Mouse (Mus musculus) intestine, embryonic 15.5 days (tissue): ENCODE measurements around the gene Casq1. TPM values are rescaled to one million over a fixed set of nuclear protein-coding genes. Genes with fewer than 3 reads are reported as not detected.

Source experiments
- ATAC-seq: fragments of 200-750 bp; cut with Nextera tagmentation; 2 replicates; pipeline ENCODE4 v1.8.0; 2017; ENCODE audit warnings: moderate TSS enrichment, moderate library complexity
- H3K27ac ChIP-seq: fragments of 300-500 bp; sonication (generic); 2 replicates; pipeline ENCODE4 v1.5.1; 2015; ENCODE audit warnings: mild to moderate bottlenecking, inconsistent platforms
- H3K27me3 ChIP-seq: fragments of 300-500 bp; sonication (generic); replicated peaks from 2 replicates; pipeline ENCODE4 v1.6.1; 2015; ENCODE audit warnings: inconsistent platforms
- H3K36me3 ChIP-seq: fragments of 300-500 bp; sonication (generic); 2 replicates; pipeline ENCODE4 v1.6.1; 2015; ENCODE audit warnings: inconsistent platforms
- H3K4me1 ChIP-seq: fragments of 300-500 bp; sonication (generic); replicated peaks from 2 replicates; pipeline ENCODE4 v1.6.1; 2015; ENCODE audit warnings: inconsistent platforms
- H3K4me2 ChIP-seq: fragments of 300-500 bp; sonication (generic); replicated peaks from 2 replicates; pipeline ENCODE4 v1.6.1; 2015; ENCODE audit warnings: mild to moderate bottlenecking, inconsistent platforms
- H3K4me3 ChIP-seq: fragments of 300-500 bp; sonication (generic); replicated peaks from 2 replicates; pipeline ENCODE4 v1.5.1; 2015; ENCODE audit warnings: inconsistent platforms
- H3K9ac ChIP-seq: fragments of 300-500 bp; sonication (generic); 2 replicates; pipeline ENCODE4 v1.6.1; 2015; ENCODE audit warnings: inconsistent platforms
- H3K9me3 ChIP-seq: fragments of 300-500 bp; sonication (generic); 2 replicates; pipeline ENCODE4 v1.6.1; 2016; ENCODE audit warnings: inconsistent platforms
- WGBS: fragments of 180-500 bp; shearing (Covaris S2); methylation state at CpG from one replicate; pipeline ENCODE4 v1.1.7; 2015; 5-methylcytosine and 5-hydroxymethylcytosine counted together
- polyA plus RNA-seq: library from polyadenylated mRNA; unstranded; fragments of >200 nt; fragmentation: Nextera tagmentation; extraction: Ambion mirVana; gene quantifications from 2 replicates; pipeline ENCODE4 v1.2.1, GENCODE M21; 2015

The Casq1 gene
- polyA plus RNA-seq, 1 experiment from 2014 or later: 18.4 TPM

DNA sequence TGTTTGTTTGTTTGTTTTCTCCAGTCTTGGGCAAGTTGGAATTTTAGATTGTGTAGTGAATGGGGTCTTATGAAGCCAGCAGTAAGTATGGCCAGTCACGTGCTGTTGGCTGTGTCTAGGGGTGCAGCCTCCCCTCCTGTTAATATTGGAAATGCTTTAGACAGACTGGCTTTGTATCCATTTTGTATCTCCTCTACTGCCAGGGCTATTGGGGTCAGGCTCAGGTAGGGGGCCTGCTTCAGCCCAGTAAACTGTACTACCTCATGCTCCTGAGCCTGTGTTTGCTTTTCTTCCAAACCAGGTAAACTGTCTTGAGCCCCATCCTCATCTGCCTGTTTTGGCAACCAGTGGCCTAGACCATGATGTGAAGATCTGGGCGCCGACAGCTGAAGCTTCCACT, 27.5 kb downstream of the Casq1 start:
- no peaks in the 10 kb centered on the region for H3K27me3 ChIP-seq
- H3K36me3 ChIP-seq: peaks cover 57% of the 10 kb centered on the region
- H3K9me3 ChIP-seq: no peaks in the 10 kb centered on the region
- H3K4me1 ChIP-seq: peaks cover 2% of the 10 kb centered on the region; the same call in 1 of the 2 replicates
- no peak overlapping the region for H3K4me2 ChIP-seq
- H3K27ac ChIP-seq: no peak overlapping the region
- no peak overlapping the region for H3K9ac ChIP-seq
- no peak for ATAC-seq
- H3K4me3 ChIP-seq: no peak overlapping the region
- WGBS: 81% methylated on average over 3 of the region's 3 CpGs

GRCm38 (mm10) chr1:172191578-172191977, 28.1 kb downstream of the Casq1 start:
- no peak overlapping the region for H3K4me3 ChIP-seq
- 93% methylated on average over 2 of the region's 2 CpGs for WGBS
- no peak overlapping the region for H3K9ac ChIP-seq
- H3K9me3 ChIP-seq: no peaks in the 10 kb centered on the region
- no peak overlapping the region for H3K27ac ChIP-seq
- peaks cover 2% of the 10 kb centered on the region; the same call in 1 of the 2 replicates for H3K4me1 ChIP-seq
- no peaks in the 10 kb centered on the region for H3K27me3 ChIP-seq
- H3K36me3 ChIP-seq: peaks cover 57% of the 10 kb centered on the region
- H3K4me2 ChIP-seq: no peak overlapping the region
- no peak for ATAC-seq

- Histone ChIP-seq H3K27ac (no peak overlapping the region), H3K4me3 (no peak overlapping the region), H3K4me2 (no peak overlapping the region), H3K4me1 (no peaks in the 10 kb centered on the region), H3K9ac (no peak overlapping the region), H3K9me3 (no peaks in the 10 kb centered on the region), H3K36me3 (peaks cover 42% of the 10 kb centered on the region), H3K27me3 (no peaks in the 10 kb centered on the region)
- WGBS: 65% methylated on average over 4 of the region's 4 CpGs
- ATAC-seq: peak; percentile 45; the same call in 1 of the 2 replicates
Observed at GRCm38 (mm10) chr1:172188891-172189290, 30.8 kb downstream of the Casq1 start.

DNA sequence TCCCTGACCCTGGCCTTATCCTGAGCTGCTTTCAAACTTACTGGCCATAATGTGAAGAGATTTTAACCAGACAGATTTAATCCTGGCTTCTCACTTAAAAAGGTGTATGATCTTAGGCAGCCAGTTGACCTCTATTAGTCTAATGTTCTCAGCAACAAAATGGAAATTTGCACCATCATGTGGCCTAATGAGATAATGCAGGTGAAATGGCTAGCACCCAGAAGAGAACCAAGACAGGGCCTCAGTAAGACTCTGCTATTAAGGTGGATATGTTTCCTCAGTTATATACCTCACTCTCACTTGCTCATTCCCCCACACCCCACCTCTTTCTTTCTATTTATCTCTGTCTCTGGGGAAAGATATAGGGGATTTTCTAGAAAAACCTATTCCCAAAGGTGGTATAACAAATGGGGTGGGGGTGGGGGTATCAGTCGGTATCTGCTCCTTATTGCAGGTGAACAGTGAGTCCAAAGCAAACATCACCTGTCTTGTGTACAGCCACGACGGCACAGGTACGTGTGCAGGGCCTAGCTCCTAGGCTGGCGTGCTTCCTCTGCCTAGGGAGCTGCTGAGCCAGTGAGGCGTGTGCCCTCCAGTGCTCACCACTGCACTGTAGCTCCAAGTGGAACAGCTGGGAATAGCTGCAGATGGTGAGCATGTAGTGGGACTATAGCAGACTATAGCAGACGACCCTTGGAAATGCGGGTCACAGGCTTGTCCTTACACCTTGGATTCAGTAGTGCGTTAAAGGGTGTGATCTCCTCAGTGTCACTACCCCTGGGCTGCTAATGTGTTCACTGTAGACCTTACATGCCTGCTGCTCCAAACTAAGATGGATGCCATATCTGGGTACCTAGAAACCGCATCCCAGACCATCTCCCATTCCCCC, 33.0 kb downstream of the Casq1 start:
- no peak overlapping the region for H3K9ac ChIP-seq
- 0 out of 2 replicates have a peak, but pooled peaks have one; percentile 36 for ATAC-seq
- no peak overlapping the region for H3K4me3 ChIP-seq
- peaks cover 41% of the 10 kb centered on the region for H3K36me3 ChIP-seq
- H3K4me2 ChIP-seq: no peak overlapping the region
- no peak overlapping the region for H3K27ac ChIP-seq
- H3K4me1 ChIP-seq: no peaks in the 10 kb centered on the region
- H3K27me3 ChIP-seq: no peaks in the 10 kb centered on the region
- 89% methylated on average over 10 of the region's 10 CpGs for WGBS
- no peaks in the 10 kb centered on the region for H3K9me3 ChIP-seq

GRCm38 (mm10) chr1:172183915-172184314, 35.8 kb downstream of the Casq1 start:
- Histone ChIP-seq H3K27ac (no peak overlapping the region), H3K4me3 (no peak overlapping the region), H3K9me3 (no peaks in the 10 kb centered on the region), H3K36me3 (peaks cover 28% of the 10 kb centered on the region), H3K27me3 (no peaks in the 10 kb centered on the region), H3K4me1 (no peaks in the 10 kb centered on the region), H3K9ac (no peak overlapping the region), H3K4me2 (no peak overlapping the region)
- no peak for ATAC-seq

GRCm38 (mm10) chr1:172183056-172183455, 36.6 kb downstream of the Casq1 start:
- no peaks in the 10 kb centered on the region for H3K4me1 ChIP-seq
- no peak overlapping the region for H3K27ac ChIP-seq
- no peaks in the 10 kb centered on the region for H3K27me3 ChIP-seq
- H3K9ac ChIP-seq: no peak overlapping the region
- ATAC-seq: no peak
- H3K36me3 ChIP-seq: peaks cover 28% of the 10 kb centered on the region
- H3K9me3 ChIP-seq: no peaks in the 10 kb centered on the region
- H3K4me2 ChIP-seq: no peak overlapping the region
- WGBS: over 99% methylated on average over 6 of the region's 6 CpGs
- H3K4me3 ChIP-seq: no peak overlapping the region

- no peaks in the 10 kb centered on the region for H3K4me1 ChIP-seq
- H3K27ac ChIP-seq: no peak overlapping the region
- no peak overlapping the region for H3K9ac ChIP-seq
- H3K4me2 ChIP-seq: no peak overlapping the region
- H3K36me3 ChIP-seq: peaks cover 18% of the 10 kb centered on the region
- no peak overlapping the region for H3K4me3 ChIP-seq
- 92% methylated on average over 3 of the region's 3 CpGs for WGBS
- H3K27me3 ChIP-seq: no peaks in the 10 kb centered on the region
- no peaks in the 10 kb centered on the region for H3K9me3 ChIP-seq
- no peak for ATAC-seq
Observed at GRCm38 (mm10) chr1:172181777-172182176, 37.9 kb downstream of the Casq1 start.

- Histone ChIP-seq H3K27me3 (no peaks in the 10 kb centered on the region), H3K4me1 (no peaks in the 10 kb centered on the region), H3K4me2 (no peak overlapping the region), H3K27ac (no peak overlapping the region), H3K36me3 (peaks cover 16% of the 10 kb centered on the region), H3K9ac (no peak overlapping the region), H3K4me3 (no peak overlapping the region), H3K9me3 (no peaks in the 10 kb centered on the region)
- no peak for ATAC-seq
- 53% methylated on average over 4 of the region's 4 CpGs for WGBS
Observed at GRCm38 (mm10) chr1:172180881-172181280, 38.8 kb downstream of the Casq1 start.

DNA sequence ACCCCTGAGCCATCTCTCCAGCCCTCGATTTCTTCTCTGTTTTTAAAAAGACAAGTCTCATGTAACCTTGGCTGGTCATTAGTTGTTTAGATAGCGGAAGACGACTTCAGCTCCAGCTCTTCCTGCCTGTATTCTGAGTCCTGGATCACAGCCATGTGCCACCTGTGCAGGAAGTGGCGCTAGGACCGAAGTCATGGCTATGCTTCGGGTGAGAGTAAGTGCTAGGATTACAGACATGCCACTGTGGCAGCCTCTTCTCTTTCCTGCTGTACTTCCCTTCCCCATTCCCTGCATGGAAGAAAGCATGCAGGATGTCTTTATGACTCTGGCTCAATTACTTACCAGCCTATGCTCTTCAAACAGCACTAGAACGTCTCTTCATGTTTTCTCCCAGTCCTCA, 40.6 kb downstream of the Casq1 start:
- Histone ChIP-seq H3K36me3 (peaks cover 28% of the 10 kb centered on the region), H3K9me3 (no peaks in the 10 kb centered on the region), H3K9ac (no peak overlapping the region), H3K27me3 (no peaks in the 10 kb centered on the region), H3K4me3 (no peak overlapping the region), H3K4me1 (no peaks in the 10 kb centered on the region), H3K27ac (no peak overlapping the region), H3K4me2 (no peak overlapping the region)
- WGBS: 60% methylated on average over 7 of the region's 7 CpGs
- ATAC-seq: no peak

DNA sequence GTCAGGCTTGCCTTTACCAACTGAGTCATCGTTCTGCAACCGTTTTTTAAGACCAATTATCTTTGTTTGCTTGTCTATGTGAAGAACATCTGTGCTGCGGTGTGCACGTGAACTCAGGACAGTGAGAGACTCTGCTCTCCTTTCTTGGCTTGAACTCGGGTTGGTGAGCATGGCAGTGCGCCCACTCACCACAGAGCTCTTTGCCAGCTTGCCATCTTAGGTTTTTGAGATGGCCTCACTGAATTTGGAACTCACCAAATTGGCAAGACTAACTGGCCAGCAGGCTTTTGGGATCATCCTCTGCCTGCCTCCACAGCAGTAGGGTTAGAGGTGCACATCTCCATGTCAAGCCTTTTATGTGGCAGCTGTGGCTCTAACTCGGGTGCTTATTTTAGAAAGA, 41.9 kb downstream of the Casq1 start:
- Histone ChIP-seq H3K27me3 (no peaks in the 10 kb centered on the region), H3K4me3 (no peak overlapping the region), H3K27ac (no peak overlapping the region), H3K36me3 (peaks cover 38% of the 10 kb centered on the region), H3K9ac (no peak overlapping the region), H3K9me3 (no peaks in the 10 kb centered on the region), H3K4me1 (no peaks in the 10 kb centered on the region), H3K4me2 (no peak overlapping the region)
- 88% methylated on average over 7 of the region's 7 CpGs for WGBS
- no peak for ATAC-seq

DNA sequence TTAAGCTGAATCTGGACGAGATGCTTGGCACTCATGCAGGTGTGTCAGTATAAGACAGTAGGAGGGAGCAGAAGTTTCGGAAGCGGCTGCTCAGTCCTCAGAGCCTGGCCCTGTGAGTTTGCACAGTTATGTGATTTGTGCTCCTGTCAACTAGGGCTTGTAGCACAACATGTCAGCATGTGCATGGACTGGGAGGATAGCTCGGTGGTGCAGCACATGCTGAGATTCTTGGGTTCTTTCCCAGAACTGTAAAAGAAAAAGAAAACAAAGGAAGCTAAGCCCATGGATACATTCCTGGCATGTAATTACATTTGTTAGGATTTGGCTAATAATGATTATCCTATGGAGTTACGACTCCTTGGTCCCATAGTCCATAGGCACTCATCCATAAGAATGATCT, 46.5 kb downstream of the Casq1 start:
- no peak for ATAC-seq
- H3K9ac ChIP-seq: no peak overlapping the region

GRCm38 (mm10) chr1:172172381-172172780, 47.3 kb downstream of the Casq1 start:
- H3K9me3 ChIP-seq: no peaks in the 10 kb centered on the region
- H3K4me3 ChIP-seq: no peak overlapping the region
- no peak overlapping the region for H3K27ac ChIP-seq
- no peaks in the 10 kb centered on the region for H3K27me3 ChIP-seq
- H3K36me3 ChIP-seq: peaks cover 55% of the 10 kb centered on the region
- no peaks in the 10 kb centered on the region for H3K4me1 ChIP-seq
- no peak for ATAC-seq
- no peak overlapping the region for H3K4me2 ChIP-seq
- no peak overlapping the region for H3K9ac ChIP-seq
- 93% methylated on average over 21 of the region's 21 CpGs for WGBS

More for the DNA sequence above, 46.5 kb downstream of the Casq1 start:
- Histone ChIP-seq H3K36me3 (peaks cover 52% of the 10 kb centered on the region), H3K9me3 (no peaks in the 10 kb centered on the region), H3K4me1 (no peaks in the 10 kb centered on the region), H3K4me2 (no peak overlapping the region), H3K27me3 (no peaks in the 10 kb centered on the region), H3K4me3 (no peak overlapping the region), H3K27ac (no peak overlapping the region)
- 90% methylated on average over 5 of the region's 5 CpGs for whole genome bisulfite sequencing

DNA sequence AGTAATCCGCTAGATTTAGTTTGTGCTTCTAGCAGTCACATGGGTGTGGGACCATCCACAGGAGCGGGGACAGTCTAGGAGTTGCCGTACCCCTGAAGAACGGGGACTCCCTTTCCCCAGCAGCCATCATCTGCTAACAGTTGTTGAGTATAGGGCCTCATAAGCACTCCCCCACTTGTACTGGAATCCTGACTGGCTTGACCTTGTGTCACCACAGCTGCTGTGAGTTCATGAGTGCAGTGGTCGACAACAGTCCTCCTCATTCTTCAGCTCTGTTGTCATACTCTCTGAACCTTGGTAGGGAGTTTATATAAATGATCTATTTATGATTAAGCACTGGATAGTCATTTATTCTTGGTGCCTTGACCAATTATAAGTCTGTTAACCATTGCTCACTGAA, 49.9 kb downstream of the Casq1 start:
- Histone ChIP-seq H3K4me1 (no peaks in the 10 kb centered on the region), H3K9ac (no peak overlapping the region), H3K4me3 (no peak overlapping the region), H3K4me2 (no peak overlapping the region), H3K27me3 (no peaks in the 10 kb centered on the region), H3K36me3 (peaks cover 57% of the 10 kb centered on the region), H3K9me3 (no peaks in the 10 kb centered on the region), H3K27ac (no peak overlapping the region)
- 91% methylated on average over 5 of the region's 5 CpGs for WGBS
- no peak for ATAC-seq
